Mouse (Mus musculus) central nervous system, embryonic 11.5 days (tissue): Measurements from ENCODE around the gene Nupl1. TPM values are rescaled to one million over a fixed set of nuclear protein-coding genes. Genes with fewer than 3 reads are reported as not detected.

Experiments used
- polyA plus RNA-seq: library from polyadenylated mRNA; depleted of rRNA; stranded (reverse); fragments of >200 nt; gene quantifications from 2 replicates; pipeline ENCODE4 v1.2.3, GENCODE M21; 2012; rRNA removed

Gene Nupl1
- 0.07 TPM in 1 of 2 replicates, not detected in the other for polyA plus RNA-seq

DNA sequence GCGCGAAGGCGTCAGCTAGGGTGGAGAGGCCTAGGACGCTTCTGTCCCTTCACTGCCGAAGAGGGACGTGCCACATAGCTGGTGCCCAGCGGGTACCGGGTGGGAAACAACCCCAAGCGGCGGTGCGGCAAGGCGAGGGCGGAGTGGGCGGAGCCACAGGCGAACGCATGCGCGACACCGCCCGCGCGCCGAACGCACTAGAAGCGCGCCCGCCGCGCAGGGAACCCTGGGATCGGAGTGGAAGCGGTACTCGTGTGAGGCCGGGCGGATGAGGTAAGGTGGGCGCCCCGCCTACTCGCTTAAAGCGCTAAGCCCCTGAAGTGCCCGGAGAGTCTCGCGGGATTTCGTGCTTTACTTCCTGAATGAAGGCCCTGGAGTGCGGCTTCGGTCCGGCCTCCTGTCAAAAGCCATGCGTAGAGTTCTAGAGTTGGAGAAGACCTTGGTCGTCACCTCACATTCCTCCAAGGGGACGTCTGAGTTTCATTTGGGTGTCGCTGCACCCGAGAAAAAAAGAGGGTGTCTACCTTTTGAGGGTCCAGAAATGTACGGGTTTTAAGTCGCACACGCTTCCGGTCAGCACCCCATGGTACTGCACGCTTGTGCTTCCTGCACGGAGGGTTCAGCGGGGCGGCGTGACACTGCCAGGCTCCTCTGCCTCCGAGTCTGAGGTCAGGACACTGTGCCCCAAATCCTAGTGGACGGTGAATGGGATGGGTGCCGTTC, at the start of gene Nupl1, which contains the start of gene Gm49336:
TSS of gene Nupl1 (minus strand) at position 151 of the 723 bp plus-strand sequence.
TSS of gene Gm49336 (minus strand) at position 227 of the 723 bp plus-strand sequence.

GRCm38 (mm10) chr14:60264990-60265876, 14.0 kb upstream of the Nupl1 start, which contains the start of gene Mtmr6:
TSS of gene Mtmr6 (plus strand) at chr14:60265228.

GRCm38 (mm10) chr14:60196884-60197283, 54.3 kb downstream of the Nupl1 start, which contains the start of gene Atp8a2:
TSS of gene Atp8a2 (minus strand) at chr14:60197179.

Other genes with a start within 250 kb of the Nupl1 start
- 2.6 and 3.3 TPM in 2 replicates for gene Atp8a2, start 54.3 kb downstream of the Nupl1 start, polyA plus RNA-seq
- gene Gm49336, start 76 bp upstream of the Nupl1 start, polyA plus RNA-seq, result 38.7 and 55.3 TPM in 2 replicates
- 22.7 and 29.7 TPM in 2 replicates for gene Mtmr6, start 13.8 kb upstream of the Nupl1 start, polyA plus RNA-seq
- gene Amer2, start 121.8 kb upstream of the Nupl1 start, polyA plus RNA-seq, result 9.2 and 12.3 TPM in 2 replicates